Mouse (Mus musculus) urinary bladder, postnatal 0 days (tissue): ENCODE measurements around the gene Eif3c. TPM values are rescaled to one million over a fixed set of nuclear protein-coding genes. Genes with fewer than 3 reads are reported as not detected.

Experiments
- microRNA-seq: library from miRNA; unstranded; fragments of <30 nt; microRNA quantifications from one replicate; pipeline ENCODE4, GENCODE M21; 2016
- polyA plus RNA-seq: library from polyadenylated mRNA; unstranded; fragments of >200 nt; fragmentation: Nextera tagmentation; extraction: Ambion mirVana; gene quantifications from 2 replicates; pipeline ENCODE4 v1.2.1, GENCODE M21; 2015

The Eif3c gene
- 152 and 161 TPM in 2 replicates for polyA plus RNA-seq

GRCm38 (mm10) chr7:126566094-126566765, at the start of gene Eif3c:
TSS of gene Eif3c (minus strand) at chr7:126566411.

GRCm38 (mm10) chr7:126594862-126595561, 28.8 kb upstream of the Eif3c start, which contains the start of gene Il27:
TSS of gene Il27 (minus strand) at chr7:126594941.

DNA sequence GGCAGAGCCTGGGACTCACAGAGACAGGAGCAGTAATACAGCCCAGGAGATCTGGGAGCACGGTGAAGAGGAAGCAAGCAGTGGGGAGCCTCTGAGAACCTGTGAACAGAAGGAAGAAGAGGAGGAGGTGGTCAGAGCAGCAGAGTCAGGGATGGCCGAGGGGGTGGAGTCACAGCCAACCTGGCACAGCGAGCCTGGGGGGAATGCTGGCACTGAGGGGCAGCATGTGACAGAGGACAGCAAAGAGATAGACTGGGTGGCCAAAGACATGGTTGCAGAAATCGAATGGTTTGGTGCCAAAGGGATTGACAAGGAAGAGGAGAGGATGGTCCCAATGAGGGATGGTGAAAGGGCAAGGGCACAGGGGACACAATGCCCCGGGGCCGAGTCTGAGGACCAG, 19.5 kb upstream of the Eif3c start, which contains the start of gene Cln3:
Cln3 (minus strand) TSS at position 101 of the 400 bp plus-strand sequence.

DNA sequence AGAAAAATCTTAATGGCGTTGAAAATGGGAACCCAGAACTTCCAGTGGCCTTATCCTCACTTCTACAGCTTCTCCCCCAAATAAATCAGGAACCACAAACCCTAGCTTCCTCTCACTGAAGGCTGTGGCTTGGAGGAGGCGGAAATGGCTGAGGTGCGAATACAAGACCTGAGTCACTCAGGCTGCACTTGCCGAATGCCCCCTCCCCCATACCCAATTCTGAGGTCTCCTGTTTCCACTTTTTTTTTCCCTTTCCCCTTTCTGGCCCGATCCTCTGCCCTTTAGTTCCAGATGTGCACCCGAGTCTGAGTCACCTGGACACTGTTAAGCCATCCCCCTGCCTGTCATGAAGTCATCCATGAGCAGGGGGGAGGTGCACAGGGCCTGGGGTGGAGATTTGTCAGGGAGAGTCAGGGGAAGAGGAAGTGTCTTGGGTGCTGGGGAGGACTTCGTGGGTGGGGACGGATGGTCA, 18.3 kb upstream of the Eif3c start, which contains the start of gene Apobr:
Apobr (plus strand) TSS at position 437 of the 472 bp plus-strand sequence.

DNA sequence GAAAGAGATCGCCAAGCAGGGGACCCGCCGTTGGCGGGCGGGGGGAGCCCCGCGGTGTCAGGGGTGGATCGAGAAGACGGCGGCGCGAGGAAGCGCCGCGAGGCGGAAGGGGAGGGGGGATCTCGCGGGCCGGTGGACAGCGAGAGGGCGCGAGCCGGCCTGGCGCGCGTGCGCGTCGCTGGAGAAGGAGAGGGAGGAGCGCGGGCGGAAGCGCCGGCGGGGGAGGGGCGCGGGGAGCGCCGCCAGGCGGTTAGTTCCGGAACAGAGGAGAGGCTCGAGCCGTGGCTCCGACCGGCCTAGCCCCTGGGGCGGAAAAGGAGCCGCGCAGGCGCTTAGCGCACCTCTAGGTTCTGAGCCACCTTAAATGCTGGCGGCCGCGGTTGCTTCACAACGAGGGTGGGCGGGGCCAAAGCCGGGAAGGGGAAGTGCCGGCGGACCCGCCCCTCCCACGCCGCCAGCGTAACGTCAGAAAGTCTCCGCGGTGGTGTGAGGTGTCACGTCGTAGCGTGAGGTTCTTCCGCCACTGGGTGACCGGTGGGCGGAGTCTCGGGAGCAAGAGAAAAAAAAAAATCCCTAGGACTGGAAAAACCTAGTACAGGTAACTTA, 62.8 kb downstream of the Eif3c start, which contains the start of gene Atxn2l:
Atxn2l (minus strand) TSS at position 165 of the 606 bp plus-strand sequence.

Small RNA genes within 50 kb of the gene (microRNA-seq; reads per million reads assigned to microRNA genes)
- not detected for gene Mir7059

Other genes with a start within 250 kb of the Eif3c start
- 0.48 and 1.0 TPM in 2 replicates for gene Lat, start 196.8 kb downstream of the Eif3c start, polyA plus RNA-seq
- 28.0 and 30.0 TPM in 2 replicates for gene Spns1, start 189.0 kb downstream of the Eif3c start, polyA plus RNA-seq
- gene Nfatc2ip, start 169.7 kb downstream of the Eif3c start, polyA plus RNA-seq, result 1.1 and 1.3 TPM in 2 replicates
- gene Cd19, start 151.5 kb downstream of the Eif3c start, polyA plus RNA-seq, result 0.35 TPM in 1 of 2 replicates, not detected in the other
- 14.2 and 17.6 TPM in 2 replicates for gene Rabep2, start 137.7 kb downstream of the Eif3c start, polyA plus RNA-seq
- gene Atp2a1, start 103.3 kb downstream of the Eif3c start, polyA plus RNA-seq, result 0.41 and 0.55 TPM in 2 replicates
- gene Sh2b1, start 91.0 kb downstream of the Eif3c start, polyA plus RNA-seq, result 23.0 and 23.6 TPM in 2 replicates
- gene Tufm, start 79.0 kb downstream of the Eif3c start, polyA plus RNA-seq, result 55.4 and 60.2 TPM in 2 replicates
- 23.0 and 25.2 TPM in 2 replicates for gene Atxn2l, start 63.0 kb downstream of the Eif3c start, polyA plus RNA-seq
- gene Apobr, start 18.5 kb upstream of the Eif3c start, polyA plus RNA-seq, result 2.1 and 3.6 TPM in 2 replicates
- 17.2 and 19.0 TPM in 2 replicates for gene Cln3, start 19.4 kb upstream of the Eif3c start, polyA plus RNA-seq
- gene Il27, start 28.5 kb upstream of the Eif3c start, polyA plus RNA-seq, result not detected in 2 replicates
- 62.7 and 73.5 TPM in 2 replicates for gene Nupr1, start 64.5 kb upstream of the Eif3c start, polyA plus RNA-seq
- 24.1 and 28.7 TPM in 2 replicates for gene Sgf29, start 82.9 kb upstream of the Eif3c start, polyA plus RNA-seq
- 16.8 and 17.8 TPM in 2 replicates for gene Sult1a1, start 110.0 kb upstream of the Eif3c start, polyA plus RNA-seq
- 81.7 and 98.8 TPM in 2 replicates for gene Bola2, start 129.0 kb upstream of the Eif3c start, polyA plus RNA-seq
- 4.7 and 5.1 TPM in 2 replicates for gene Slx1b, start 129.4 kb upstream of the Eif3c start, polyA plus RNA-seq
- 15.1 and 33.5 TPM in 2 replicates for gene Coro1a, start 141.4 kb upstream of the Eif3c start, polyA plus RNA-seq
- gene Mapk3, start 193.2 kb upstream of the Eif3c start, polyA plus RNA-seq, result 58.5 and 65.2 TPM in 2 replicates
- 7.6 and 8.7 TPM in 2 replicates for gene Gdpd3, start 199.9 kb upstream of the Eif3c start, polyA plus RNA-seq
- gene Ypel3, start 210.5 kb upstream of the Eif3c start, polyA plus RNA-seq, result 67.6 and 97.6 TPM in 2 replicates
- 0.12 and 0.15 TPM in 2 replicates for gene Tbx6, start 215.1 kb upstream of the Eif3c start, polyA plus RNA-seq
- gene Ppp4c, start 226.1 kb upstream of the Eif3c start, polyA plus RNA-seq, result 111 and 119 TPM in 2 replicates
- 0.17 and 0.30 TPM in 2 replicates for gene Fam57b, start 231.3 kb upstream of the Eif3c start, polyA plus RNA-seq